Mouse (Mus musculus) embryonic facial prominence, embryonic 11.5 days (tissue): ENCODE measurements at regions not wholly inside any gene's neighbourhood (a gene's known extent, or its start where the extent isn't known, plus 50 kb on each side); places are given as distances from the start of the nearest gene placed in this dataset.
"Not testable (repeated sequence)": the region's sequence is repeated elsewhere in the genome, so short reads cannot be mapped to it uniquely, and the experiment has no call there.

Source experiments
- ATAC-seq: fragments of 200-750 bp; cut with Nextera tagmentation; replicated peaks from 2 replicates; pipeline ENCODE4 v1.8.0; 2017; ENCODE audit warnings: low read depth; ENCODE audit not compliant: insufficient number of reproducible peaks, low FRiP score, low TSS enrichment
- DNase-seq: peaks from one replicate; pipeline ENCODE4 v3.0.0-alpha.2; 2015; ENCODE audit warnings: low spot score
- H3K27ac ChIP-seq: fragments of 300-500 bp; sonication (generic); replicated peaks from 2 replicates; pipeline ENCODE4 v1.5.1; 2014; ENCODE audit warnings: mild to moderate bottlenecking, low read depth, low read length, control low read depth
- H3K27me3 ChIP-seq: fragments of 300-500 bp; sonication (generic); 2 replicates; pipeline ENCODE4 v1.6.1; 2014; ENCODE audit warnings: mild to moderate bottlenecking, low read length, moderate library complexity, mixed read lengths; ENCODE audit not compliant: control insufficient read depth, insufficient read depth
- H3K36me3 ChIP-seq: fragments of 300-500 bp; sonication (generic); replicated peaks from 2 replicates; pipeline ENCODE4 v1.6.1; 2014; ENCODE audit warnings: low read depth, mild to moderate bottlenecking, low read length, moderate library complexity, mixed read lengths; ENCODE audit not compliant: control insufficient read depth, insufficient read depth
- H3K4me1 ChIP-seq: fragments of 300-500 bp; sonication (generic); 2 replicates; pipeline ENCODE4 v1.6.1; 2014; ENCODE audit warnings: low read length, mixed read lengths; ENCODE audit not compliant: control insufficient read depth, insufficient read depth
- H3K4me2 ChIP-seq: fragments of 300-500 bp; sonication (generic); 2 replicates; pipeline ENCODE4 v1.6.1; 2014; ENCODE audit warnings: low read depth, mild to moderate bottlenecking, control low read depth, low read length, moderate library complexity
- H3K4me3 ChIP-seq: fragments of 300-500 bp; sonication (generic); 2 replicates; pipeline ENCODE4 v1.5.1; 2014; ENCODE audit warnings: low read depth, low read length, control low read depth
- H3K9ac ChIP-seq: fragments of 300-500 bp; sonication (generic); replicated peaks from 2 replicates; pipeline ENCODE4 v1.6.1; 2014; ENCODE audit warnings: mild to moderate bottlenecking, control low read depth, low read length
- H3K9me3 ChIP-seq: fragments of 300-500 bp; sonication (generic); replicated peaks from 2 replicates; pipeline ENCODE4 v1.6.1; 2016; ENCODE audit warnings: mild to moderate bottlenecking, low read length, inconsistent platforms, mixed read lengths; ENCODE audit not compliant: control insufficient read depth
- WGBS: fragments of 180-500 bp; shearing (Covaris S2); extraction: QIAGEN DNeasy Blood & Tissue Kit; methylation state at CpG from one replicate; pipeline ENCODE4 v1.1.7; 2014; 5-methylcytosine and 5-hydroxymethylcytosine counted together

DNA sequence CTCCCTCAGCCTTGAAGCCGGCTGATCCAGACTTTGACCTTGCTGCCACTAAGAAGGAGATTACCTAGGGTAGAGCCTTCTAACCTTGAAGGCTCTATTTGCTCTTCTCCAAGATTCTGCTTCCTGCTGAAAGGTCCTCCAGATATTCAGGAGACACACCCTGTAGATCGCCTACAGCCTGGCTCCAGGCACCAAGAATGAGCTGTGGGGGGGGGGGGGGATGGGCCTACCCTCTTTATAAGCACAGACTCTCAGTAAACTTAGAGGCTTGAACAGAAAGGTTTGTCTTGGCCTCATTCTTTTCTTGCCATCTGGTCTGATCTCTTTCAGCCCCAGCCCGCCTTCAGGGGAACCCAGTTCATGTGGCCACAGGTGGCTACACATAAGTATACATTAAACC is 342.5 kb upstream of the Sema3a start:
- WGBS, result 84% methylated on average over 3 of the region's 3 CpGs
- H3K36me3 ChIP-seq, result no peaks in the 10 kb centered on the region
- no peak overlapping the region for H3K4me3 ChIP-seq
- ATAC-seq (no peak), DNase-seq (no peak)
- H3K4me1 ChIP-seq, result no peaks in the 10 kb centered on the region
- no peak overlapping the region for H3K9ac ChIP-seq
- H3K9me3 ChIP-seq, result no peaks in the 10 kb centered on the region
- H3K27me3 ChIP-seq, result no peaks in the 10 kb centered on the region
- H3K27ac ChIP-seq, result no peak overlapping the region
- H3K4me2 ChIP-seq, result no peak overlapping the region

DNA sequence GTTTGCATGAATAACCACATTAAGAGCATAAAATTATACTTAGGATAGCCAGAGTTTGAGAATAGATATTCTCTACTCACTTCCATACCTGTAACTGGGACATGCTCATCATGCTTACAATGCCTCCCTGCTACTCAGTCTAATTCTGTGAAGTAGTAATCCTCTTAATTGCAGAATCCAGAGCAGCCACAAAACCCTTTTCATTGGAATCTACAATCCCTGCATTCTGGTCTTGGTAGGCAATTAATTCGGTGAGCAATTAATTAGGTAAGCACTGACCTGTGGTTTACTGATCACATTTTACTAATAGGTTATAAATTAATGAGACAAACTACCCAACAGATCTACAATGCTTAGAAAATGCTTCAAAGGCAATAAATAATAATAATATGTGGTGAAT is 316.5 kb upstream of the Sema3a start:
- no peaks in the 10 kb centered on the region for H3K36me3 ChIP-seq
- no peaks in the 10 kb centered on the region for H3K4me1 ChIP-seq
- 90% methylated on average over 1 of the region's 1 CpGs for WGBS
- no peaks in the 10 kb centered on the region for H3K27me3 ChIP-seq
- ATAC-seq (no peak), DNase-seq (no peak)
- H3K9ac ChIP-seq, result no peak overlapping the region
- H3K27ac ChIP-seq, result no peak overlapping the region
- H3K4me3 ChIP-seq, result no peak overlapping the region
- H3K4me2 ChIP-seq, result no peak overlapping the region
- H3K9me3 ChIP-seq, result no peaks in the 10 kb centered on the region

DNA sequence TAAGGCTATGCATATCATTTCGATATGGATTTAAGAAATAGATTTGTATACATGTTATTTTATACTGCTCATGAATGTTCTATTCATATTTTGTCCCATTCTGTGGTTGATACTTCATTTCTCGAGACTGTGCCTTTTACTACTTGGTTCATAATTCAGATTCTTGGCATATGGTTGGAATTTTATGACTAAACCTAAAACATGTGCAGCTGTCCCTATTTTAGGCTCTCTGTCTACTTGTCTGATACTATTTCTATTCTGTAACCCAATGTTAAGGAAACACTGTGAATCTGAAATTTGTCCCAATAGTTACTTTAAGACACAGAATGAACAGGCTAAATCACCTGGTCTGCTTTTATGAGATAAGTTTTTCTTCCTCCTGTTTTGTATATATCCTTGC is 315.3 kb upstream of the Sema3a start:
- no peaks in the 10 kb centered on the region for H3K9me3 ChIP-seq
- H3K36me3 ChIP-seq, result no peaks in the 10 kb centered on the region
- no peak overlapping the region for H3K9ac ChIP-seq
- no peak overlapping the region for H3K4me3 ChIP-seq
- no peaks in the 10 kb centered on the region for H3K27me3 ChIP-seq
- DNase-seq, result peak; percentile 14
- no peak for ATAC-seq
- no peaks in the 10 kb centered on the region for H3K4me1 ChIP-seq
- H3K4me2 ChIP-seq, result no peak overlapping the region
- H3K27ac ChIP-seq, result no peak overlapping the region
- WGBS, result 59% methylated on average over 2 of the region's 2 CpGs

DNA sequence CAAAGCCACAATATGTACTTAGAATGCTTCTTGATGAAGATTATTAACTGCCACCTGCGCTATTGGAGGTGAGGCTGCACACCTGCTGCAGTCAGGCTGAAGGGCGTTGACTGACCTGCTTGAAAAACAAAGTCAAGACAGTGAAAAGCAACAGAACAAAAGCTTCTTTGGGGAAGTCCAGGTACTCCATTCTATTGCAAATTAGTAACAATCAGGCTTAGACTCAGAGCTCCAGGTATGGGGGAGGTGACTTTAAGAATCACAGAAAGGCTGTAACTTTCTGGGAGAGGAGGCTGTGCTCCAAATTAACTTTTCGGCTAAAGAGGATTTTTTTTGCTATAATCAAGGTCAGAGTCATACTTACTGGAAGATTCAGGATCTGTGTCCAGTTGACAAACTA is 278.0 kb upstream of the Sema3a start:
- not testable (repeated sequence) for H3K36me3 ChIP-seq, H3K27ac ChIP-seq, H3K9ac ChIP-seq, H3K4me1 ChIP-seq, H3K4me3 ChIP-seq, ATAC-seq, H3K4me2 ChIP-seq, H3K27me3 ChIP-seq, H3K9me3 ChIP-seq, DNase-seq
- 77% methylated on average over 3 of the region's 3 CpGs for WGBS

DNA sequence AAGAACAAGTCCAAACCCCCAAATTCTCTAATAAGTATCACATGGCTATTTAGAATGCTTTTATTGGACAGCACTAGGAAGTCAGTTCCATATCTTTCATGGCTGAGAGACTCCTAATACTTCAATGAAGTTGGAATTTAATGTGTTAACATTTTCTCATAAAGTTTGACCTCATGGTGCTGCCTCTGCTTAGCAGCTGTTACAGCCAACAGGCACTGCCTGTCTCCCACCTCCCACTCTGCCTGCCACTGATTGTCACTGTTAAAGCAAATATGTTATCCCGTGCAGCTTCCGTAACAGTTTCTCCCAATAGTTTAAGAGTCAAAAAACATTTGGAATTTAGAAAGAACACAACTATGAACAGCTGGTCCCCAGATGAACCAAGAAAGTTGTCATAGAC is 268.3 kb upstream of the Sema3a start:
- no peaks in the 10 kb centered on the region for H3K27me3 ChIP-seq
- H3K4me2 ChIP-seq, result no peak overlapping the region
- no peaks in the 10 kb centered on the region for H3K4me1 ChIP-seq
- no peaks in the 10 kb centered on the region for H3K9me3 ChIP-seq
- no peak overlapping the region for H3K27ac ChIP-seq
- H3K4me3 ChIP-seq, result no peak overlapping the region
- DNase-seq (no peak), ATAC-seq (no peak)
- no peak overlapping the region for H3K9ac ChIP-seq
- H3K36me3 ChIP-seq, result no peaks in the 10 kb centered on the region
- 81% methylated on average over 2 of the region's 2 CpGs for WGBS

DNA sequence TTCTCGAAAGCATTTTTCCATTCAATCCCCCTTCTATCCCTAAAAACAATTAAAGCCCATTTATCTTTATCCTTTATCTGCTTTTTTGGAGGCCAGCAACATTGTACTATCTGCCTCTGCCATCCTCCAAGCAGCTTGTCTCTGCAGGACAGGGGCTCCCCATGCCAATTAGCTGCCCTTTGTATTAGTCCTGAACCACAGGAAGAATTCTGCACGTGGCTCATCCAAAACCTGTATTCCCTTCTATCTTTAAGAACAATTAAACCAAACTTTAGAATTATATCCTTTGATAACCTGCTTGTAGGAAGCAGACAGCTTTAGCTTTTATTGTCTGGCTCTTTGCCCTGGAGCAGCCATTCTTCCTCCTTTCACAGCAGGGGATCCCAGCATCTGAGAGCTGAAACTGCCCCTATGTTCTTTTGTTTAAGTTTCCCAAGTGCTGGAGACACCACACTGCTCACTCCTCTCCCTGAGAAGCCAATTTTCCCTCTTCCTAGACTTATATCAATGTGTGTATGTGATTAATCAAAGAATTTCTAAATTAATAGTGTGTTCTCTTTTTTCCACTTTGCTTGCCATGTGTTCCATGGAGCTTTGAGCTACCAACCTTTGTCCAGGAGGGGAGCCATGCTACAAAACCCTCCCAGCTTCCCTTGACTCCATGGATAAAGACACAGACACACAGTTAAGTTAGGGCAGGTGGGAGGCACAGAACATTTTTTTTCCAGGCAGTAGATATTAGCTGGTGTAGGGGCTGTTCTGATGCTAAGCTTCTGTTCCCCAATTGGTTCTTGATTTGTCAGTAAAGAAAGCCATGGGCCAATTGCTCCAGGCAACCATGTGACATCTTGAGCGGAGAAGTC is 256.6 kb upstream of the Sema3a start:
- no peak overlapping the region for H3K4me3 ChIP-seq
- DNase-seq (no peak), ATAC-seq (no peak)
- H3K4me2 ChIP-seq, result no peak overlapping the region
- no peaks in the 10 kb centered on the region for H3K36me3 ChIP-seq
- H3K4me1 ChIP-seq, result no peaks in the 10 kb centered on the region
- H3K9ac ChIP-seq, result no peak overlapping the region
- no peak overlapping the region for H3K27ac ChIP-seq
- no peaks in the 10 kb centered on the region for H3K9me3 ChIP-seq
- WGBS, result 44% methylated on average over 3 of the region's 3 CpGs
- no peaks in the 10 kb centered on the region for H3K27me3 ChIP-seq

DNA sequence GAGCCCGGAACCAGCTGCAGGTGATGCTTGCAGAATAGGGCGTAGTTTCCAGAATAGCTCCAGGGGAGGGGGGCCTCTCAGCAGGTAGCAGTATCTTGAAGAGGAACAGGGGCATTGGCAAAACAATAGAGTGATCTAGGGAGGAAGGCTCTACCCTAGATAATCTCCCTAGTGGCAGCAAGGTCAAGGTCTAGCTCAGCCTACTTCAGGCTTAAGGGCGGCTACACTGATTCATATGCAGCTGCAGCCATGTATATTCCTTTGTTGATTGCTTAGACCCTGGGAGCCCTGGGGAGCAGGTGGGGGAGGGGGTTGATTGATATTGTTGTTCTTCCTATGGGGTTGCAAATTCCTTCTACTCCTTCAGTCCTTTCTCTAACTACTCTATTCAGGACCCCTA is 252.3 kb upstream of the Sema3a start:
- WGBS, result 88% methylated on average over 3 of the region's 3 CpGs
- no peaks in the 10 kb centered on the region for H3K9me3 ChIP-seq
- no peak overlapping the region for H3K27ac ChIP-seq

DNA sequence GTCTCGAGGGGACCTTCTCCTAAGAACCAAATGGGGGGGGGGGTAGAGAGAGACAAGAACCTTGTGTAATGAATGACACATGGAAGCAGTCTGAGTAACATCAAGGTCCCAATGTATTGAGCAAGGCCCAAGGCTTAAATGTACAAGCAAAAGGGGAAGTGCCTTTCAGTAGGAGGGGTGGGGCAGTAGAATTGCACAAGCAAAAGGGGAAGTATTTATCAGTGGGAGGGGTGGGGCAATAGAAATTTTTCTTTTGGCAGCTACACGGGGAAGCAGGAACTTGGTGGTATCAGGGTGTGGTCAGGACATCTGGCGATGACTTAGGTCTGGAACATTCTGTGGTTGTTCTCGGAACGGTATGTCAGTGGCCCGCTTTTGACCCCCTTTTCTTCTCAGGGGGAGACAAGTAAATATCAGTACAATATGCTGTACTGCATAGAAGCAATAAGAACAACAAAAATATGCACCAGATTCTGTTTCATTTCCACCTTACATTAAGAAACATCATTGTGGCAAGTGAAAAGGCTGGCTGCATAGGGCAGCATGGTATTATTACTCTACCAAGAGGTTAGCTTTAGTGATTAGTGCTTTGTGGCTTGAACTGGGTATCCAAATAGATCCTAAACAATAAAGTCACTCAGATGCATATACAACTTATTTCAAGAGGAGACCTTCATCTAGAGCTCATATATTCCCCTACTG is 247.5 kb upstream of the Sema3a start:
- no peaks in the 10 kb centered on the region for H3K36me3 ChIP-seq
- no peak overlapping the region for H3K4me3 ChIP-seq
- no peaks in the 10 kb centered on the region for H3K4me1 ChIP-seq
- DNase-seq (no peak), ATAC-seq (no peak)
- 91% methylated on average over 6 of the region's 6 CpGs for WGBS
- H3K27ac ChIP-seq, result no peak overlapping the region
- no peaks in the 10 kb centered on the region for H3K9me3 ChIP-seq
- no peak overlapping the region for H3K9ac ChIP-seq
- no peak overlapping the region for H3K4me2 ChIP-seq
- no peaks in the 10 kb centered on the region for H3K27me3 ChIP-seq

More for the DNA sequence above, 252.3 kb upstream of the Sema3a start:
- H3K27me3 ChIP-seq, result no peaks in the 10 kb centered on the region
- H3K36me3 ChIP-seq, result no peaks in the 10 kb centered on the region
- H3K4me2 ChIP-seq, result no peak overlapping the region
- no peaks in the 10 kb centered on the region for H3K4me1 ChIP-seq
- no peak for DNase-seq
- no peak overlapping the region for H3K4me3 ChIP-seq
- no peak overlapping the region for H3K9ac ChIP-seq
- ATAC-seq, result no peak
